Mouse (Mus musculus): Measurements from ENCODE around the gene A930033H14Rik. TPM values are rescaled to one million over a fixed set of nuclear protein-coding genes. Genes with fewer than 3 reads are reported as not detected.

The A930033H14Rik gene
- polyA plus RNA-seq, 1 experiment = not detected

DNA sequence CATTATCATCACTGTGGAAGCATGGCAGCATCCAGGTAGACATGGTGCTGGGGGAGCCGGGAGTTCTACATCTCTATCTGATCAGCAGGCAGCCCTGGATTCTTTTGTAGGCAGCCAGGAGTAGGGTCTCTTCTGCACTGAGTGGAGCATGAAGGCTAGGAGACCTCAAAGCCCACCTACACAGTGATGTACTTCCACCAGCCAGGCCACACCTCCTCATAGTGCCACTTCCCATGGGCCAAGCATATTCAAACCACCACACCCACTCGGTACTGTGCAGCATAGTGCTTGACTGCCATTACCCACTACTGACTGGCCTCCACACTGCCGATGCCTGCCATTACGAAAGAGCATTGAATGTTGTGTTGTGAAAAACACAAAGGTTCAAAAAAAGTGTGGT lies 28.0 kb downstream of the A930033H14Rik start:
- Histone ChIP-seq H3K27ac (ENCODE audit: control insufficient read depth, insufficient read depth, low read depth, low read length, poor library complexity) (no peak overlapping the region), H3K4me1 (ENCODE audit: control insufficient read depth, insufficient read depth, low read length) (no peaks in the 10 kb centered on the region; the same call in 1 of the 2 replicates), H3K4me3 (replicated peaks; ENCODE audit: control insufficient read depth, low read depth, low read length) (no peak overlapping the region)
- TF ChIP-seq CTCF (IDR thresholded peaks at IDR 0.05; ENCODE audit: control insufficient read depth, insufficient read depth, low read length) (no peak), POLR2A (IDR thresholded peaks at IDR 0.05; ENCODE audit: borderline replicate concordance, control insufficient read depth, low read depth, low read length) (no peak)
- 78% methylated on average over 4 of the region's 4 CpGs for WGBS

DNA sequence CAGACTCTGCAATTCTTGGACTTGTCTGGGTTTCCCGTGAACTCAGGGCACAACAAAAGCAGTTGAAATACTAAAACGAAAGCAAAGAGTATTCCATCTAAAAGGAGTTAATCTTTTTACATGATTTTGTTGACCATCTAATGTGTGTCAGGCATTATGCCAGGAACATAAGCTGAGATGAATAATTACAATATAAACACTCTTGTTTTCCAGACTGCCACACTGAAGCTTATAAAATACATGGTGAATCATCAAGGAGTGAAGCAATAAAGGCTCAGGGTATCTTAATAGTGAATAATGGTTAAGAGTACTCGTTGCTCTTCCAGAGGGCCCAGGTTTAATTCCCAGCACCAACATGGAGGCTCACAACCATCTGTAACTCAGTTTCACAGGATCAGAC lies 31.9 kb downstream of the A930033H14Rik start:
- no peaks in the 10 kb centered on the region; the same call in 1 of the 2 replicates for H3K4me1 ChIP-seq (ENCODE audit: control insufficient read depth, insufficient read depth, low read length)
- WGBS = 70% methylated on average over 3 of the region's 3 CpGs
- TF ChIP-seq CTCF (IDR thresholded peaks at IDR 0.05; ENCODE audit: control insufficient read depth, insufficient read depth, low read length) (no peak), POLR2A (IDR thresholded peaks at IDR 0.05; ENCODE audit: borderline replicate concordance, control insufficient read depth, low read depth, low read length) (no peak)
- no peak overlapping the region for H3K27ac ChIP-seq (ENCODE audit: control insufficient read depth, insufficient read depth, low read depth, low read length, poor library complexity)
- H3K4me3 ChIP-seq (replicated peaks; ENCODE audit: control insufficient read depth, low read depth, low read length) = no peak overlapping the region

DNA sequence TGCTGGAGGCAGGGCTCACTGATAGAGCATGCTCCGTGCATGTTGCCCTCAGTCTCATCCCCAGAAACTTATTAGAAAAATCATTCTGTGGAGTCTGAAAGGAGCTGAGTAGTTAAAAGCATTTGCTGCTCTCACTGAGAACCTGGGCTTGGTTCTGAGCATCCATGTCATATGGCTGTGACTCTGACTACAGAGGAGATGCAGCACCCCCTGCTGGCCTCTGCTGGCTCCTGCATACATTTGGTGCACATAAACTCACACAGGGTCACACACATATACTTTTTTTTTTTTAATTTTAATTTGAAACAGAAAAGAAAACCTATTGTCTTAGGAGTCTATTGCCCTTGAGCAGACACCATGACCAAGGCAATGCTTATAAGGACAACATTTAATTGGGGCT lies 33.6 kb downstream of the A930033H14Rik start:
- no peak overlapping the region for H3K27ac ChIP-seq (ENCODE audit: control insufficient read depth, insufficient read depth, low read depth, low read length, poor library complexity)
- TF ChIP-seq POLR2A (IDR thresholded peaks at IDR 0.05; ENCODE audit: borderline replicate concordance, control insufficient read depth, low read depth, low read length) (no peak), CTCF (IDR thresholded peaks at IDR 0.05; ENCODE audit: control insufficient read depth, insufficient read depth, low read length) (0 out of 2 replicates have a peak, but pooled peaks have one; percentile 9)
- H3K4me3 ChIP-seq (replicated peaks; ENCODE audit: control insufficient read depth, low read depth, low read length) = no peak overlapping the region
- WGBS = 89% methylated on average over 1 of the region's 1 CpGs
- H3K4me1 ChIP-seq (ENCODE audit: control insufficient read depth, insufficient read depth, low read length) = no peaks in the 10 kb centered on the region

DNA sequence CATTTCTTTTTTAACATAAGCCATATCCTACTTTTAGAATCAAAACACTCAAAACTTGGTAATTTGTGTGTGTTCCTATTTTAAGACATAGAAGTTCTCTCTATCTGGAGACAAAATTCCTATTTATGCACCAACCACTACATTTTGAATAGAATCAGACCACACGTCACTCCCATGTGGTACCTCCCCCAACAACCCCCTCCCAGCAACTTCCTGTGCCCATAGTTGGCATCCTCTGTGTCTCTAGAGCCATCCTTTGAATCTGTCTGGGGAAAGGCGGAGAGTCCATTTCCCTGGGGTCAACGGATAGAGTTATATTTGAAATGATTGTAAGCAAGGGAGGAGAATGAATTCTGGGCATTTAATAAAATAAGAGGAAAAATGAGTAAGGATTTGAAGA lies 36.8 kb downstream of the A930033H14Rik start:
- Histone ChIP-seq H3K27ac (ENCODE audit: control insufficient read depth, insufficient read depth, low read depth, low read length, poor library complexity) (no peak overlapping the region), H3K4me1 (ENCODE audit: control insufficient read depth, insufficient read depth, low read length) (no peaks in the 10 kb centered on the region), H3K4me3 (replicated peaks; ENCODE audit: control insufficient read depth, low read depth, low read length) (no peak overlapping the region)
- 60% methylated on average over 3 of the region's 3 CpGs for WGBS
- no peak for TF ChIP-seq CTCF (IDR thresholded peaks at IDR 0.05; ENCODE audit: control insufficient read depth, insufficient read depth, low read length)

DNA sequence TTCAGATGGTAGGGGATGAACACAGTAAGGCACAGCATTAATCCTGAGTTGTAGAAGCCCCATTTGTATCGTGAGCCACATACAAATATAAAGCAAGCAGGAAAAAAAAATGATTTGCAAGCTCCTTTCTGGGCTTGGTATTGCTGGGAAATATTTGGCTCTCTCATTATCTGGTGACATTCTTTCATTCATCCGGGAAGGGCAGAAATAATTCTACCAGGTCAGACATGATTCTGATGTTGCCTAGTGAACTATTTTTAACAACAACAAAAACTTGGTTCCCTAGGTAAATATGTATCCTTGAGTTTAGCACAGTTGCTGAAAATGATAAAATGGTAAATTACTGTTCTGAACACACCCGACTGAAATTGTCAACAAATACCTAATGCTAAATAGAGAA lies 40.5 kb downstream of the A930033H14Rik start:
- Histone ChIP-seq H3K4me1 (ENCODE audit: control insufficient read depth, insufficient read depth, low read length) (no peaks in the 10 kb centered on the region; the same call in 1 of the 2 replicates), H3K4me3 (replicated peaks; ENCODE audit: control insufficient read depth, low read depth, low read length) (no peak overlapping the region), H3K27ac (ENCODE audit: control insufficient read depth, insufficient read depth, low read depth, low read length, poor library complexity) (no peak overlapping the region)
- TF ChIP-seq CTCF (IDR thresholded peaks at IDR 0.05; ENCODE audit: control insufficient read depth, insufficient read depth, low read length) = no peak
- no peak for TF ChIP-seq POLR2A (IDR thresholded peaks at IDR 0.05; ENCODE audit: borderline replicate concordance, control insufficient read depth, low read depth, low read length)
- 79% methylated on average over 3 of the region's 3 CpGs for WGBS

DNA sequence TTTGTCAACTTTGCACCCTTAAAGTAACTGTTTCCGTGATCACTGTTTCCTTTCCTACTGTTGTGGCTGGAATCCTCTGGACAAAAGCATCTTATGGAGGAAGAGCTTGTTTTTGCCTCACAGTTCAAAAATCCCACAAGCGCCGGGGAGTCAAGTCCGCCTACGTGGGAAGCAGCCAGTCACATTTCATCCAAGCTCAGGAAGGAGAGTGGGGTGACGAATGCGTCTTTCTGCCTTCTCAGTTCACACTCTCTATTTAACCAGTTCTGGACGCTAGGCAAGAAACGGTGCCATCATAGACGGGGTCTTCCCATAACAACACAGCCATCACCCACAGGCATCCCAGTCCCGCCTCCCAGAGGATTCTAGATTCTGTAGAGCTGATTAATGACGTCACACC lies 46.4 kb downstream of the A930033H14Rik start:
- WGBS = 62% methylated on average over 12 of the region's 12 CpGs
- Histone ChIP-seq H3K4me3 (replicated peaks; ENCODE audit: control insufficient read depth, low read depth, low read length) (no peak overlapping the region), H3K4me1 (ENCODE audit: control insufficient read depth, insufficient read depth, low read length) (no peaks in the 10 kb centered on the region; the same call in 1 of the 2 replicates), H3K27ac (ENCODE audit: control insufficient read depth, insufficient read depth, low read depth, low read length, poor library complexity) (no peak overlapping the region)
- TF ChIP-seq POLR2A (IDR thresholded peaks at IDR 0.05; ENCODE audit: borderline replicate concordance, control insufficient read depth, low read depth, low read length) = no peak
- TF ChIP-seq CTCF (IDR thresholded peaks at IDR 0.05; ENCODE audit: control insufficient read depth, insufficient read depth, low read length) = no peak

DNA sequence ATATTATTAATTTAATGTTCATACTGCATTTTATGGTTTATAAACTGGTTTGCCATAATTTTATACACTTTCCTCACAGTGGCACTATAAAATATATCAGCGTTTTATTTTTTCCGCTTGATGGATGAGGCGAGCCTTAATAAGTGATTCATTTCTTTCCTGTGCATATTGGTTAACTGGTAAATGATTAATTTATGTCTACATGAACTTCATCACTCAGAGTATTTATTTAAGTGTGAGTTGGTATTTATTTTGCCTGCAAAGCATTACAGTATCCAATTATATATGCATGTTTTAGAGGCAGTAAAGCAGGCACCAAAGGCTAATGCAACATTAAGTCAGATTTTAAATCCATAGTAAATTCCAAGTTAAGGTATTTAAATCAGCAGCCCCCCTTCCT lies 47.1 kb downstream of the A930033H14Rik start:
- no peak for TF ChIP-seq CTCF (IDR thresholded peaks at IDR 0.05; ENCODE audit: control insufficient read depth, insufficient read depth, low read length)
- TF ChIP-seq POLR2A (IDR thresholded peaks at IDR 0.05; ENCODE audit: borderline replicate concordance, control insufficient read depth, low read depth, low read length) = no peak
- 76% methylated on average over 3 of the region's 3 CpGs for WGBS
- Histone ChIP-seq H3K27ac (ENCODE audit: control insufficient read depth, insufficient read depth, low read depth, low read length, poor library complexity) (no peak overlapping the region), H3K4me3 (replicated peaks; ENCODE audit: control insufficient read depth, low read depth, low read length) (no peak overlapping the region), H3K4me1 (ENCODE audit: control insufficient read depth, insufficient read depth, low read length) (no peaks in the 10 kb centered on the region; the same call in 1 of the 2 replicates)

DNA sequence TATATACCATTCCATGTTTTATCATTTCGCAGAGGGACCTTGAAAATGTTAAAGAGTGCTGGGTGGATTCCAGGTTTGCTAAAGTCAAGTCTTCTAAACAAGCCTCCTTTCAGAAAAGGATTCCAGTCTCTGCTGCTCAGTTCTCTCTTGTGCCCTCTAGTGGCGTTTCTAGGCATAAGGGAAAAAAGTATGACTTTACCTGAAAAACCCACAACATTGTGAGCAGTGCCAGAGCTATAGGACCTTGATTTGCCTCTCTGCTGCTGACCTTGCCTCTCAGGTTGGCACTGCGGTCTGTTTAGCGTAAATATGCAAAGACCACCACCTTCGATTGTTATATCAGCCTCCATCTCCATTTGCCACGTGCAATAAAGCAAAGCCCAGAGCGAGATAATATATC lies 47.8 kb downstream of the A930033H14Rik start:
- TF ChIP-seq POLR2A (IDR thresholded peaks at IDR 0.05; ENCODE audit: borderline replicate concordance, control insufficient read depth, low read depth, low read length) (no peak), CTCF (IDR thresholded peaks at IDR 0.05; ENCODE audit: control insufficient read depth, insufficient read depth, low read length) (no peak)
- Histone ChIP-seq H3K4me1 (ENCODE audit: control insufficient read depth, insufficient read depth, low read length) (no peaks in the 10 kb centered on the region; the same call in 1 of the 2 replicates), H3K27ac (ENCODE audit: control insufficient read depth, insufficient read depth, low read depth, low read length, poor library complexity) (no peak overlapping the region), H3K4me3 (replicated peaks; ENCODE audit: control insufficient read depth, low read depth, low read length) (no peak overlapping the region)
- WGBS = 62% methylated on average over 7 of the region's 7 CpGs

DNA sequence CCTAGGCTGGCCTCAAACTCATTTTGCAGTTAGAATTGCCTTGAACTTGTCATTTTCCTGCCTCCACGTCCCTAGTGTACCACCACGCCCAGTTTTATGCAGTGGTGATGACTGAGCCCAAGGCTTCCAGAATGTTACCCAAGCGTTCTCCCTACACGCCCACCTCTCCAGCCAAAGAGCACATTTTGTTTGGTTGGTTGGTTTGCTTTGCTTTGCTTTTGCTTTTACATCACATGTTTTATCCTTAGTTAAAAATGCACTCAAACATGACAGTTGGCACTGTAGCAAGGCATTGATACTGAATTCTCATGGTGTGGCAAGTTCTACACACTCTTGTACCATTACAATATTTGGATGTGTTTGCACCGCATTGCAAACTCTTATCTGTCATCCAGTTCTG lies 49.7 kb downstream of the A930033H14Rik start:
- WGBS = 75% methylated on average over 5 of the region's 5 CpGs
- TF ChIP-seq POLR2A (IDR thresholded peaks at IDR 0.05; ENCODE audit: borderline replicate concordance, control insufficient read depth, low read depth, low read length) (no peak), CTCF (IDR thresholded peaks at IDR 0.05; ENCODE audit: control insufficient read depth, insufficient read depth, low read length) (no peak)
- Histone ChIP-seq H3K4me1 (ENCODE audit: control insufficient read depth, insufficient read depth, low read length) (no peaks in the 10 kb centered on the region), H3K4me3 (replicated peaks; ENCODE audit: control insufficient read depth, low read depth, low read length) (no peak overlapping the region), H3K27ac (ENCODE audit: control insufficient read depth, insufficient read depth, low read depth, low read length, poor library complexity) (no peak overlapping the region)
